Mouse (Mus musculus) erythroblast, embryonic 14.5 days (primary cell): ENCODE results near the gene Tubb4b. TPM values are rescaled to one million over a fixed set of nuclear protein-coding genes. Genes with fewer than 3 reads are reported as not detected.
"Not testable (repeated sequence)": the region's sequence is repeated elsewhere in the genome, so short reads cannot be mapped to it uniquely, and the experiment has no call there.

ENCODE experiments used
- H3K27me3 ChIP-seq: 2 replicates; pipeline ENCODE4 v1.6.1; 2012; ENCODE audit warnings: inconsistent platforms; ENCODE audit not compliant: control insufficient read depth
- H3K36me3 ChIP-seq: 2 replicates; pipeline ENCODE4 v1.6.1; 2012; ENCODE audit warnings: mild to moderate bottlenecking, inconsistent platforms; ENCODE audit not compliant: control insufficient read depth
- H3K4me1 ChIP-seq: 2 replicates; pipeline ENCODE4 v1.6.1; 2012; ENCODE audit warnings: inconsistent platforms; ENCODE audit not compliant: control insufficient read depth
- H3K4me3 ChIP-seq: replicated peaks from 2 replicates; pipeline ENCODE3; 2012; ENCODE audit warnings: moderate library complexity, mild to moderate bottlenecking, inconsistent platforms
- H3K9me3 ChIP-seq: 2 replicates; pipeline ENCODE4 v1.6.1; 2012; ENCODE audit warnings: low read length, inconsistent platforms, mixed read lengths; ENCODE audit not compliant: control insufficient read depth
- GATA1 ChIP-seq: IDR thresholded peaks from 2 replicates; pipeline ENCODE4 v1.6.1; 2012; ENCODE audit warnings: low read length, inconsistent platforms, mixed read lengths
- TAL1 ChIP-seq: IDR thresholded peaks from 3 replicates; pipeline ENCODE4 v1.6.1; 2012; ENCODE audit warnings: low read length, inconsistent platforms, mixed read lengths
- polyA plus RNA-seq: library from polyadenylated mRNA; stranded (reverse); fragments of >175 nt; gene quantifications from 2 replicates; pipeline ENCODE4 v1.2.3, GENCODE M21; 2012

The Tubb4b gene
- polyA plus RNA-seq, 1 experiment: 134 TPM

DNA sequence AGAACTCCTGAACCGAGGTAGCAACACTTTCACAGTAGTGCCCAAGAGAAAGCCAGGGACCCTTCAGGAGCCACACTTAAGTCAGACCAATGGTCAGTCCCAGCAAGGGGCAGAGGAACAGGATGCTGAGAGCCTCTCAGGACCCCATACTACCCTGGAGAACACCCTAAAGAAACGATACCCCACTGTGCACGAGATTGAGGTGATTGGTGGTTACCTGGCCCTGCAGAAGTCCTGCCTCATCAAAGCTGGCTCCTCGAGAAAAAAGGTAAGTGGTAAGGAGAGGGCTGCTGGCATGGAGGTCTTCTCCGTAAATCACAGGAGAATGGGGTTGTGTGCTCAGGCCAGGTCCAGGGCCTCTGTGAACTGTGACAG, 39.8 kb upstream of the Tubb4b start:
- H3K27me3 ChIP-seq: no peaks in the 10 kb centered on the region
- no peaks in the 10 kb centered on the region for H3K9me3 ChIP-seq
- H3K4me3 ChIP-seq: peak overlapping the region; percentile 90
- no peak for TF ChIP-seq TAL1
- H3K36me3 ChIP-seq: peaks cover 26% of the 10 kb centered on the region
- peaks cover 77% of the 10 kb centered on the region for H3K4me1 ChIP-seq

DNA sequence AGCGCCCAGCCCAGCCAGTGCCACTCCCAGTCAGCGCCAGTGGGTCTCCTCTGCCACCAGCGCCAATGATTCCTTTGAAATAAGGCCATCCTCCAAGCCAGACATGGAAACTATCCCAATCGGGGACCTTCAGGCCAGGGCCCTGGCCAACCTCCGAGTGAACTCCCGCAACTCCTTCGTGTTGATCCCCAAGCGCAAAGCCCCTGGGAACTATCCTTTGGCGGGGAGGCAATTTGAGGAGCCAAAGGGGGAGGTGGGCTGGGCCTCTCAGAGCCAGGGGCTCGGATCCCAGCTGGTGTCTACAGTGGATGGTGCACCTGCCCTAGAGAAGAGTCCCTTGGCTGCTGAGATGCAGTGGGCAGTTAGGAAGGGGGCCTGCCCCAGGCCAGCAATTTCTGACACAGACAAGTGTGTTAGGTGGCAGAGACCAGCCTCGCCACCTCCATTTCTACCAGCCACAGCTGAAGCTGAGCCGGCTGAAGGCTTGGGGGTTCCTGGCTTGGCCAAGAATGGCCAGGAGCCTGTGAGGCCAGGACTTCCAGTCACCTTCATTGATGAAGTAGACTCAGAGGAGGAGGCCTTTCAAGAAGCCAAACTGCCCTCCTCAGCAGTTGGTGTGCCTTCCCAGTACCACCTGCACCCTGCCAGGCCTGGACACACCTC, 39.3 kb upstream of the Tubb4b start:
- no peak for TF ChIP-seq GATA1
- Histone ChIP-seq H3K9me3 (no peaks in the 10 kb centered on the region), H3K4me3 (peak overlapping the region; percentile 90), H3K4me1 (peaks cover 73% of the 10 kb centered on the region), H3K36me3 (peaks cover 21% of the 10 kb centered on the region), H3K27me3 (no peaks in the 10 kb centered on the region)

DNA sequence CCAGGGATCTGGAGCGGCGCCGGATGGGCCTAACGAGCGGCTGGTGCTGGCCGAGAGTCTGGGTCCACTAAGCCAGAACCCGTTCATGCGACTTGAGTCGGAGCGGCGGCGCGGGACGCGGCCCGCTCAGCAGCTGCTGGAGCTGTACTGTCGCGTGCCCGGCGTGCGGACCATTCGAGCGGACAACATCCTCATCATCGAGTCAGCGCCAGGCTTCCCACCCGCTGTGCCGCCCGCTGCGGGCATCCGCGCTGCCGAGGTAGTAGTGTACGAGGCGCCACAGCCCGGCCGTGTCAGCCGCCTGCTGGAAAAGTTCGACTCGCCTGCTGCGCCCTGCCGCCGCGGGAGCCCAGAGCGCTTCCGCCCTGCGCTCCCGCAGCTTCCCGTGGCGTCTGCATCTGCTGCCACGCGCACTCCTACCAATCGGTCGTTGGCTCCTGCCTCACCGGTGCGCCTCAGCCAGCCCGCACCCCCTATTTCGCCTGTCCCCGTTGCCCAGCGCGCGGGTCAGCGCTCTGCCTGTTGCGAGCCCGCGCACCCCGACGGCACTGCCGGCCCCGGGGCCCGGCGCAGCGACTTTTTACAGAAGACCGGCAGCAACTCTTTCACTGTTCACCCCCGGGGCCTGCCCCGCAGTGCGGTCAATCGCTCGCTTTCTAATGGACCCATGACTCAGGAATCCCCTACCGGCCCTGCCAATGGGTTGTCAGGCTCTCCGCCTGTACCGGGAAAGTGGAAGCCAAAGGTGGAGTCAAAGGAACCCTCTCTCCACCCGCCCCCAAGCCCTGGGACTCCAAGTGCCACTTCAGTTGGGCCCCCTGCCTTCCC, 38.5 kb upstream of the Tubb4b start:
- no peaks in the 10 kb centered on the region for H3K9me3 ChIP-seq
- peaks cover 68% of the 10 kb centered on the region for H3K4me1 ChIP-seq
- H3K4me3 ChIP-seq: peak overlapping the region; percentile 90
- no peaks in the 10 kb centered on the region for H3K27me3 ChIP-seq
- TF ChIP-seq TAL1: no peak
- no peak for TF ChIP-seq GATA1
- H3K36me3 ChIP-seq: peaks cover 13% of the 10 kb centered on the region

DNA sequence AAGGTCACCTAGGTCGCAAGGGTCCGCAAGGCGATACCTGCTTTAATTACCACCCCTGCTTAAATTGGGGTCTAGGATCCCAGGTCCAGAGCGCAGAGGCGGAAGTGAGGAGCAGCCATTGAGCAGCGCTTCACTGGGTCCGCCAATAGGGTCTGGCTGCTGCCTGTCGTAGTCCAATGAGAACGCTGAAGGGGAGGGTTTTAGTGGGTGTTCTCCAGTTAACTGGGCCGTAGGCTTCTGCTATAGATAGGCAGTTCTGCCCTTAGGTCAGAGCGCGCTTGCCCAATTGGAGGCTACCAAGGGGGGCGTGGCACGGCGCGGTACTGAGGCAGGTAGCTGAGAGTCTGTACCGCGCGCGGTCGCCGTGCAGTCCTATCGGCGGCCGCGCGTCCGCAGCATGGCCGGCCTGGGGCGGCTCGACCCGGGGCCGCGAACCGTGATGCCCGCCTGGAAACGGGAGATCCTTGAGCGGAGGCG, 37.8 kb upstream of the Tubb4b start, which contains the start of gene Tprn:
Gene Tprn, plus strand, starts transcription at position 328 of the 477 bp plus-strand sequence.
- no peak for TF ChIP-seq TAL1
- TF ChIP-seq GATA1: 0 out of 2 replicates have a peak, but pooled peaks have one; percentile 5
- peak within 1 kb of the TSS; percentile 90 for H3K4me3 ChIP-seq
- H3K27me3 ChIP-seq: no peaks in the 10 kb centered on the region
- no peaks in the 10 kb centered on the region for H3K9me3 ChIP-seq
- peaks cover 61% of the 10 kb centered on the region for H3K4me1 ChIP-seq
- peaks cover 7% of the 10 kb centered on the region for H3K36me3 ChIP-seq

DNA sequence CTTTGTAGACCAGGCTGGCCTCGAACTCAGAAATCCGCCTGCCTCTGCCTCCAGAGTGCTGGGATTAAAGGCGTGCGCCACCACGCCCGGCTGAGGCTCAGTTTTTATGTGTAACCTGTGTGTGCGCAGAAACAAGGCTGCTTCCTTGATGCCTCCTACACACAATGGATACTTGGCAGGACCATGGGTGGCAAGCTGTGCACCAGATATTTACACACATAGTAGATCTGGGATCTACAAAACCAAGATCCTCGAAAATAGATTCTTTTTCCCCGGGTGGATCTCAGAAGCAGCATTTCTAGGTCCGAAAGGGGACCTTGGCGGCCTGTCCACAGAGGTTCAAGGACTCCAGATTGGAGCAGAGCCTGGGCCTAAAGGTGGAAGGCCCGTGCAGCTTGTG, 37.4 kb upstream of the Tubb4b start:
- no peak for TF ChIP-seq TAL1
- TF ChIP-seq GATA1: no peak
- H3K9me3 ChIP-seq: no peaks in the 10 kb centered on the region
- H3K27me3 ChIP-seq: no peaks in the 10 kb centered on the region
- peaks cover 60% of the 10 kb centered on the region for H3K4me1 ChIP-seq
- peak overlapping the region; percentile 90 for H3K4me3 ChIP-seq
- H3K36me3 ChIP-seq: peaks cover 2% of the 10 kb centered on the region

DNA sequence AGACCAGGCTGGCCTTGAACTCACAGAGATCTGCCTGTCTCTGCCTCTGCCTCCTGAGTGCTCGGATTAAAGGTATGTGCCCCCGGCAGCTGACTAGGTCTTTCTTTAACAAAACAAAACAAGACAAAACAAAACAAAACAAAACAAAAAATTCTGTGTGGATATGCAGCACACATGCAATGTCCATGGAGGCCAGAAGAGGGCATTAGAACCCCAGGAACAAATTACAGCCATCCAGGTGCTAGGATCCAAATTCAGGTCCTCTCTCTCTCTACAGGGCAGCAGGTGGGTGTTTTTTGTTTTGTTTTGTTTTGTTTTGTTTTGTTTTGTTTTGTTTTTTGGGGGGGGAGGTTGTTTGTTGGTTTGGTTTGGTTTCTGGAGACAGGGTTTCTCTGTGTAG, 34.4 kb upstream of the Tubb4b start:
- Histone ChIP-seq H3K9me3 (no peaks in the 10 kb centered on the region), H3K36me3 (no peaks in the 10 kb centered on the region), H3K27me3 (no peaks in the 10 kb centered on the region), H3K4me1 (peaks cover 53% of the 10 kb centered on the region), H3K4me3 (no peak overlapping the region)
- TF ChIP-seq GATA1 (no peak), TAL1 (no peak)

DNA sequence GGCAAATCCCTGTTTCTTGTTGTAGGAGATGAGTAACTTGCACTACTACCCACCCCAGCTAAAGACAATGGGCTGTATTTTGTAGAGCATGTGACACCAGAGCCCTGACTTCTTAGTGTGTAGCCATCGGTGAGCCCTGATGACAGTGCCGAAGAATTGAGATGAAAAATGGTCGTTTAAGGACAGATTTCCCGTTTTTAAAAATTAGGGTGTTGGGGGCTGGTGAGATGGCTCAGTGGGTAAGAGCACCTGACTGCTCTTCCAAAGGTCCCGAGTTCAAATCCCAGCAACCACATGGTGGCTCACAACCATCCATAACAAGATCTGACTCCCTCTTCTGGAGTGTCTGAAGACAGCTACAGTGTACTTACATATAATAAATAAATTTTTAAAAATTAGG, 32.7 kb upstream of the Tubb4b start:
- not testable (repeated sequence) for H3K4me3 ChIP-seq, H3K27me3 ChIP-seq, H3K9me3 ChIP-seq
- H3K36me3 ChIP-seq: peaks cover 14% of the 10 kb centered on the region
- H3K4me1 ChIP-seq: peaks cover 43% of the 10 kb centered on the region

DNA sequence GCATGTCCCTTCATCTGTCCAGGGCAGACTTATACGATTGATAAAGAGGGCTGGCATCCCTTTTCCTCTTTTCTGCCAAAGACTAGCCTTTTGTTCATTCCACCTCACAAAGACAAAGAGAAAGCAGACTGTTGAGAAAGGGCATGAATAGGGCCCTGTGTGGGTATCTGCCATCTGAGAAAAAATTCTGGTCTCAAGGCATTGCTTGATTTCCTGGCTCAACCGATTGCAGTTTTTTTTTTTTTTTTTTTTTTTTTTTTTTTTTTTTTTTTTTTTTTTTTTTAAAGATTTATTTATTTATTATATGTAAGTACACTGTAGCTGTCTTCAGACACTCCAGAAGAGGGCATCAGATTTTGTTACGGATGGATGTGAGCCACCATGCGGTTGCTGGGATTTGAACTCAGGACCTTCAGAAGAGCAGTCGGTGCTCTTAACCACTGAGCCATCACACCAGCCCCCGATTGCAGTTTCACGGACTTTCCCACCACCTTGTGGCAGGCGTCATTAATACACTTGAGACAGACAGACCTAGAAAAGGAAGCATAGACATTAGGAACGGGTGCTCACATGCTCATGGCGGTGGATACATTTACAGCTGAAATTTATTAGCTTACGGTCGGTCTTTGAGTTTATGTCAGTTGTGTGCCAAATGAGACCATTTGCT, 32.1 kb upstream of the Tubb4b start:
- Histone ChIP-seq H3K4me3 (peak overlapping the region; percentile 85), H3K4me1 (peaks cover 36% of the 10 kb centered on the region), H3K36me3 (peaks cover 21% of the 10 kb centered on the region)
- not testable (repeated sequence) for H3K27me3 ChIP-seq, H3K9me3 ChIP-seq

DNA sequence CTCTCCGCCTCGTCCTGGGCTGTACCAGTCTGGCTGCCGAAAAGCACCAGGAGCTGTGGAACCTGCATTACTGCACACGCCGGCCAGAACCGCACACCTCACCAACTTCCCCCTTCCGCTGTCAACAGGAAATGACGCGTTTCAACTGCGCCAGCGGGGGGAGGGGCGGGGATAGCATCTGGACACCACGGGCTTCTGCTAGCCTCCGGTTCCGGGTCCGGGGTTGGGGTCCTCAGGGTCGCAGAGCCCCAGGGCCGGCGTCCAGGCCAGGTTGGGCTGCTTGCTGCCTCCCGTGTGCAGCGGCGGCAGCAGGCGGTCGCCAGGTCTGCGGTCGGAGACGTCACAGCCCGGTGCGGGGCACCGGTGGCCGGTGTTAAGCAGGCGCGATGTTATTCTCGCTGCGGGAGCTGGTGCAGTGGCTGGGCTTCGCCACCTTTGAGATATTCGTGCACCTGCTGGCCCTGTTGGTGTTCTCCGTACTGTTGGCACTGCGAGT, 30.8 kb upstream of the Tubb4b start, which contains the start of gene Tmem203:
Gene Tmem203, plus strand, starts transcription at position 156 of the 496 bp plus-strand sequence.
- no peaks in the 10 kb centered on the region for H3K27me3 ChIP-seq
- H3K9me3 ChIP-seq: no peaks in the 10 kb centered on the region
- TF ChIP-seq GATA1: no peak
- TF ChIP-seq TAL1: no peak
- H3K4me1 ChIP-seq: peaks cover 32% of the 10 kb centered on the region
- peaks cover 33% of the 10 kb centered on the region for H3K36me3 ChIP-seq
- H3K4me3 ChIP-seq: peak within 1 kb of the TSS; percentile 85
